Mouse (Mus musculus) retina, postnatal 1 day (tissue): ENCODE data around the gene C2cd2.
A peak's percentile ranks its signal among the peaks of the same experiment; 100 is the strongest.
"Not testable (repeated sequence)": the region's sequence is repeated elsewhere in the genome, so short reads cannot be mapped to it uniquely, and the experiment has no call there.

Experiments used
- DNase-seq: peaks from one replicate; pipeline ENCODE4 v3.0.0-alpha.2; 2012

The C2cd2 gene

GRCm38 (mm10) chr16:97962151-97962948 is at the start of gene C2cd2, which contains the start of gene Zbtb21:
Gene C2cd2 (minus strand): TSS chr16:97962598.
Gene Zbtb21 (minus strand): TSS chr16:97962622.
- peak; percentile 97 for DNase-seq

GRCm38 (mm10) chr16:97997383-97997731 is 35.0 kb upstream of the C2cd2 start:
- not testable (repeated sequence) for DNase-seq

GRCm38 (mm10) chr16:97996616-97997382 is 34.4 kb upstream of the C2cd2 start, which contains the start of gene B230307C23Rik:
Gene B230307C23Rik (plus strand): TSS chr16:97997315.
- DNase-seq: peak; percentile 92

GRCm38 (mm10) chr16:97995849-97996615 is 33.6 kb upstream of the C2cd2 start:
- DNase-seq: no peak

- DNase-seq: not testable (repeated sequence)
These were observed 30.1 kb upstream of the C2cd2 start for GRCm38 (mm10) chr16:97992477-97992876.

- DNase-seq: no peak
These were observed 29.1 kb upstream of the C2cd2 start for GRCm38 (mm10) chr16:97991517-97991916.

GRCm38 (mm10) chr16:97984589-97984988 is 22.2 kb upstream of the C2cd2 start:
- no peak for DNase-seq

- no peak for DNase-seq
These were observed 19.0 kb upstream of the C2cd2 start for GRCm38 (mm10) chr16:97981362-97981761.

GRCm38 (mm10) chr16:97977722-97978121 is 15.3 kb upstream of the C2cd2 start:
- DNase-seq: no peak

- no peak for DNase-seq
These were observed 14.9 kb upstream of the C2cd2 start for GRCm38 (mm10) chr16:97977277-97977676.

GRCm38 (mm10) chr16:97963956-97964540 is 1.6 kb upstream of the C2cd2 start:
- DNase-seq: no peak

- DNase-seq: no peak
These were observed 832 bp downstream of the C2cd2 start for GRCm38 (mm10) chr16:97961381-97962150.

- no peak for DNase-seq
These were observed 2.0 kb downstream of the C2cd2 start for GRCm38 (mm10) chr16:97960348-97960747.

- DNase-seq: no peak
These were observed 3.9 kb downstream of the C2cd2 start for GRCm38 (mm10) chr16:97958401-97958973.

- no peak for DNase-seq
These were observed 4.8 kb downstream of the C2cd2 start for GRCm38 (mm10) chr16:97957626-97958025.

GRCm38 (mm10) chr16:97956011-97956410 is 6.4 kb downstream of the C2cd2 start:
- DNase-seq: no peak

- DNase-seq: no peak
These were observed 9.1 kb downstream of the C2cd2 start for GRCm38 (mm10) chr16:97953300-97953699.

- no peak for DNase-seq
These were observed 9.6 kb downstream of the C2cd2 start for GRCm38 (mm10) chr16:97952801-97953200.

- no peak for DNase-seq
These were observed 10.0 kb downstream of the C2cd2 start for GRCm38 (mm10) chr16:97952371-97952770.

- no peak for DNase-seq
These were observed 12.3 kb downstream of the C2cd2 start for GRCm38 (mm10) chr16:97950061-97950460.

- DNase-seq: no peak
These were observed 13.6 kb downstream of the C2cd2 start for GRCm38 (mm10) chr16:97948836-97949235.

- not testable (repeated sequence) for DNase-seq
These were observed 15.4 kb downstream of the C2cd2 start for GRCm38 (mm10) chr16:97946993-97947392.
